9 mouse cellular contexts compared by ENCODE assay signal in genomic region chr8:95235683-95236082, GRCm38 (mm10). TPM values are rescaled to one million over a fixed set of nuclear protein-coding genes. Genes with fewer than 3 reads are reported as not detected.
DNase-seq lines count a peak whose midpoint lies in the region; TF ChIP-seq lines count a peak whose summit lies in the region.
"Had no signal": no experiment of that assay in that cellular context is flagged by ENCODE, and none has a peak within 500 bp of the region (broad histone marks: within the 10 kb centered on the region; RNA-seq: fewer than 3 reads in every experiment).

No protein-coding gene starts in this region.

- DNase-seq in CH12.LX (ENCODE audit: extremely low read depth): peak; percentile 71
- peak; percentile 55 for DNase-seq in adrenal gland, adult 8-10 months
- DNase-seq in embryo, embryonic 11 days: peak; percentile 64
- DNase-seq in gastrocnemius, postnatal 4 days (ENCODE audit: low spot score in 2 of 2): peak; percentile 52 to 66
- DNase-seq in kidney, postnatal 25 days: peak; percentile 67 to 86
- peak; percentile 62 to 67 for DNase-seq in lung, adult 18-20 months
- DNase-seq in retina, postnatal 1 day: peak; percentile 75
- DNase-seq in thymus, postnatal 4 days: peak; percentile 87

- no peak for TF ChIP-seq EP300 in CH12.LX (IDR thresholded peaks at IDR 0.05; ENCODE audit: low read length)

- no peak overlapping the region for H3K4me3 ChIP-seq in CH12.LX (replicated peaks in 1 of 3; ENCODE audit: low read depth in 2 of 3, low read length in 2 of 3, poor library complexity in 1 of 3)
- H3K4me3 ChIP-seq: heart, embryonic 15.5 days had no signal

- TF ChIP-seq RAD21 in CH12.LX (IDR thresholded peaks at IDR 0.05; ENCODE audit: low read depth, low read length): peak; percentile 56

- no peak overlapping the region for H3K4me2 ChIP-seq in CH12.LX (ENCODE audit: insufficient read depth, low read depth, poor library complexity, severe bottlenecking)
- H3K4me2 ChIP-seq: heart, embryonic 15.5 days had no signal

- peak; percentile 79 to 92 for TF ChIP-seq CTCF in CH12.LX (conservative IDR thresholded peaks at IDR 0.05 in 1 of 2, IDR thresholded peaks at IDR 0.05 in 1 of 2; ENCODE audit: low read depth in 2 of 2, low read length in 2 of 2)

- peaks cover 11% of the 10 kb centered on the region for H3K27me3 ChIP-seq in CH12.LX (replicated peaks)
- H3K27me3 ChIP-seq: heart, embryonic 15.5 days had no signal

- in situ Hi-C loops in CH12.LX (cut with MboI; ENCODE audit: low pct_ligation_motif_present, low pct_unique_long_range_greater_than_20kb, low sequenced_read_pairs): no loop called here

- no peak overlapping the region for H3K9ac ChIP-seq in CH12.LX (ENCODE audit: insufficient read depth, low read depth)
- H3K9ac ChIP-seq: heart, embryonic 15.5 days had no signal

- H3K27ac ChIP-seq in CH12.LX (ENCODE audit: insufficient read depth, low read depth): no peak overlapping the region
- H3K27ac ChIP-seq: heart, embryonic 15.5 days had no signal

- H3K79me2 ChIP-seq in CH12.LX (replicated peaks; ENCODE audit: control insufficient read depth, extremely low read depth, insufficient read depth, poor library complexity, severe bottlenecking): no peaks in the 10 kb centered on the region

- peaks cover 0 to 9% of the 10 kb centered on the region in 2 experiments; a peak in 1 of 4 replicates for H3K4me1 ChIP-seq in CH12.LX (ENCODE audit: control insufficient read depth in 1 of 2, insufficient read depth in 2 of 2)
- H3K4me1 ChIP-seq: heart, embryonic 15.5 days had no signal

- peaks cover 4% of the 10 kb centered on the region for H3K9me3 ChIP-seq in CH12.LX (replicated peaks; ENCODE audit: low read length)
- H3K9me3 ChIP-seq: heart, embryonic 15.5 days had no signal

- TF ChIP-seq POLR2A in CH12.LX (IDR thresholded peaks at IDR 0.05; ENCODE audit: low read depth, low read length): no peak

- H3K36me3 ChIP-seq in CH12.LX (replicated peaks in 1 of 2; ENCODE audit: control insufficient read depth in 1 of 2, insufficient read depth in 1 of 2, low read length in 1 of 2): no peaks in the 10 kb centered on the region
- H3K36me3 ChIP-seq: heart, embryonic 15.5 days had no signal

- dilution Hi-C loops in CH12.LX (cut with MboI; ENCODE audit: extremely low pct_ligation_motif_present, extremely low pct_unique_long_range_greater_than_20kb, low sequenced_read_pairs): no loop called here

TF ChIP-seq in CH12.LX, 34 proteins besides CTCF, POLR2A, EP300 and RAD21:
- no peak for TF ChIP-seq MAX (IDR thresholded peaks at IDR 0.05; ENCODE audit: low read length)
- TF ChIP-seq MXI1 (IDR thresholded peaks at IDR 0.05; ENCODE audit: low read depth, low read length): no peak
- TF ChIP-seq ELF1 (IDR thresholded peaks at IDR 0.05; ENCODE audit: low read depth, low read length): peak; percentile 21; the same call in 1 of the 2 replicates
- TF ChIP-seq SMC3 (IDR thresholded peaks at IDR 0.05; ENCODE audit: low read depth, low read length): peak; percentile 72
- no peak for TF ChIP-seq TBP (conservative IDR thresholded peaks at IDR 0.05; ENCODE audit: low read depth, low read length)
TF ChIP-seq in CH12.LX: peak in this region for 2.

RNA-seq across cellular contexts. Expression of gene Kifc3, which starts 33.1 kb away (rescaled TPM):
- total RNA-seq in CH12.LX (2012; rRNA removed): 1.5 and 1.7 TPM in 2 replicates
- 0.78 and 1.3 TPM in 2 replicates for total RNA-seq in CH12.LX (2014; rRNA removed)
- polyA plus RNA-seq in CH12.LX (2012; ENCODE audit: insufficient read length, low read depth): 1.8 and 2.7 TPM in 2 replicates
- total RNA-seq in adrenal gland, adult 8-10 months (2022): 100 to 1,000 TPM; 165 to 259 (median 182) TPM
- 10 to 100 TPM; 39.0 to 40.9 TPM for total RNA-seq in gastrocnemius, postnatal 4 days (2021)

Comparison
In these comparisons a context has a peak if more than half of its experiments do, and no peak if none do; other contexts are left out.
1. RNA of gene Kifc3, which starts 33.1 kb away (total RNA-seq): 165 to 259 TPM in adrenal gland, adult 8-10 months and 39.0 to 40.9 TPM in gastrocnemius, postnatal 4 days; 0.78 to 1.7 TPM in CH12.LX; every median in the first group is over 10 times any median in the second.
2. Peak in every context shown above with its lines, with median percentiles within 50 percentile points of each other: DNase-seq.